Mouse (Mus musculus) heart, adult 9 months (tissue): ENCODE results near the gene Cdrt4.

Experiments
- DNase-seq, 2 experiments: peaks; one replicate each; pipeline ENCODE4 v3.0.0; 2022; ENCODE audit warnings: low spot score in 2 of 2

Cdrt4 gene

DNA sequence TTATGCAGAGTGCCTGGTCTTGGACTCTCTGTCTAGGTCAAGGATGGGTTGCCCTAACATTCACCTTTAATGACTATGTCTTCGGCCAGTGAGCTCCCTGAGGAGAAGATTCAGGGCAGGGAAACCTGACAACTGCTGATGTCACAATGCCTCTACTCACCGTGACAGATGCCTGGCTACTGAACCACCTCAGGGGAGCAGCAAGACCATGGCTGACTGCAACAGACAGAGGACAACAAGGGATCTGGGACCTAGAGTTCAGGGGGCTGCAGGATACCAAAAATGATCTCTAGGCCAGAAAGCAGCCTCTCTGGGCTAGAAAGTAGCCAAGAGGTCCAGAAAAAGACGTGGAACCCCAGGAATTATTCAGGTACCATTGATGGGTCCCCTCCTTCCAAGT lies at the start of gene Cdrt4:
Cdrt4 (plus strand) TSS at position 182 of the 400 bp plus-strand sequence.
- no peak for DNase-seq

DNA sequence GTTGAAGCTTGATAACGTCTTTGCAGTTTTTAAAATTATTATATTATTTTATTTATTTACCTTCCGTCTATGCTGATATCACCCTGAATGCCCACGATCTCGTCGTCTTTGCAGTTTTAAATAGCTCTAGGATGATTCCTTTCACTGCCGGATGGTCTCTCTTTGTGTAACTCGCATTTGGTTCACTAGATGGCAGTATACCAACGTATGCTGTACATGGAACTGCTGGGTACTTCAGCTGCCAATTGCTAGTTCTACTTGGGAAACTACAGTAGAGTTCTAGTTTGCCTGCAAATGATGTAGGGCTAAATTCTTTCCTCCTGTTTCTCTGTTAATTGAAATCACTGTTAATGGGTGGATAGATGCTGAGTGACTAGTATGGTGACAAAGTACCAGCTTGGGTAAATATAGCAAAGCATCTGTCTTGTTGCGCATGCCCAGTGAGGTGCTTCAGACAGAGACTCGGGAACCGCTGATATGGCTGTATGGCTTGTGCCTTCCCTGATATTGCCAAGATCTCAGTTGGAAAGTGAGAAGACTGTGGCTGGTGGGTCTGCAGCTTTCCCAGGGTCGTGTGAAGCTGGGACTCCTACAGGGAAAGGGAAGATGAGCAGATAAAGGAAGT lies 49.2 kb upstream of the Cdrt4 start:
- DNase-seq: peak; percentile 58 to 73

DNA sequence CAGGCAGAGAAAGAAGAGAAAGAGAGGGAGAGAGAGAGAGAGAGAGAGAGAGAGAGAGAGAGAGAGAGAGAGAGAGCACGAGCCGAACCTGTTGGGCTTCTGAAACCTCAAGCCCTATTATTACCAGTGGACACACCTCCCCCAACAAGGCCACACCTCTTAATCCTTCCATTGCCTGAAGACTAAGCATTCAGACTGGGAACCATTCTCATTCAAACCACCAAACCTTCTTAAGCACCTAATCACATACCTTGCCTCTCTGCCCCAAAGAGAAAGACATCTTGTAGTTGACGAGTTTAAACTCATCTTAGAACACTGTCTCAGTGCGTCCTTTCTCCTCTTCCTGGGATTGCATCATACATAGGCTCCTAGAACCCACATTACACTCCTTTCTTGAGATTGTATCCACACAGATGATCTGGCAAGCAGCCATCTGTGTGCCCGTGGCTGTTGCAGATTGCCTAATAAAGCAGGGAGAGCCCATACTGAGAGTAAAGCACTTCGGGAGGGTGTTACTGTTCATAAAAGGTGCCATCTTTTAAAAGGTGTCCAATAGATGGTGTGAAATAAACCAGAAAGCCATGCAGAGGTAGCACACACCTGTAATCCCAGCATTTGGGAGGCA lies 47.0 kb upstream of the Cdrt4 start:
- DNase-seq: no peak

DNA sequence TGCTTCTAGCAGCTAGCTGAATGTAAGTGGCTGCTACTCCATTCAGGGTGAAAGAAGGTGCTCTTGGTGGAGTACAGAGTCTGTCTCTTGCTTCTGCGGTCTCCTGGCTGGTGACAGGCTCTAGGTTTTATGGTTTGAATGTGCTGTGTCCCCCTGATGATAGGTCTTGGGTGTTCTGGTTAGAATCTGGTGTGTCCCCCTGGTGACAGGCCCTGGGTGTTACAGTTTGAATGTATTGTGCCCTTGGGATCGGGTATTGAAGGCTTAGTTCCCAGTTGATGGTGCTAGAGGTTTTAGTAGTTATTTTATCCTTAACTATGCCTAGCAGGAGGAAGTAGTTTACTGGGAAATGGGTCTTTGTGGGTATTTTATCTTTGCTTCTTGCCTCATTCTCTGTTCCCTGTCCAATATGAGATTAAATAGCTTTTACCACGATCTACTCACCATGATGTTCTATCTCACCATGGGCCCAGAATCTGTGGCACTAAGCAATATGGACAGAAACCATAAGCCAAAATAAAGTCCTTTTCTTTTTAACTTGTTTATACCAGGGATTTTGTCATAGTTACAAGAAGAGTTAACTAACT lies 41.2 kb upstream of the Cdrt4 start:
- DNase-seq: no peak

DNA sequence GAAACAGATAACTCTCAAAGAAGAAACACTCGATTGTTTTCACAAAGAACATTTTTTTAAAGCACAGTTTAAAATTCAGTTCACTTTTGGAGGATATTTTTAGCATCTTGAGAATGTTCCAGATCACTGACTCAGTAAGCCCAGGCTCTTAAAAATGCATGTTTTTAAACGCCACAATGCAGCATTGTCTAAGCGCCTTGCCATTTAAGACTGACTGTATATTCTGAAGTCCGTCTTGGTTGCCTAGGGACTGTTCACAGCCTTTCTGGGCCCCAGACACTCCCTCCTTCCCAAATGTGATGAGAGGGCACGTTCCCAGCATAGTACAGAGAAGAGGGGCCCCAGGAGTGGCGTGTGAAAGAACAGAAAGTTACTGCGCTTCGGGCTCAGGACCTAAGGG lies 39.6 kb upstream of the Cdrt4 start:
- no peak for DNase-seq

DNA sequence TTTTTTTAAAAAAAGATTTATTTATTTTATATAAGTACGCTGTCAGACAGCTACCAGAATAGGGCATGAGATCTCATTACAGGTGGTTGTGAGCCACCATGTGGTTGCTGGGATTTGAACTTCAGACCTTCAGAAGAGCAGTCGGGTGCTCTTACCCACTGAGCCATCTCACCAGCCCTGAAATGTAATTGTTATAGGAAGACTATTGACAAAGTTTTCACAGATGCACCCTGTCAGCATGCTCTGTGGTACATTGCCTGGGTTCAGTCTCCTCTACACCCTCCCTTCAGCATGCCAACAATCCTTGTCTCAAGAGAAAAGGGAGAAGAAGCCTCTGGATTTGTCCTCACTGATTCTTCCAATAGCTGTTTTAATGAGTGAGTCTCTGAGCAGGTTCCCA lies 37.9 kb upstream of the Cdrt4 start:
- no peak for DNase-seq

DNA sequence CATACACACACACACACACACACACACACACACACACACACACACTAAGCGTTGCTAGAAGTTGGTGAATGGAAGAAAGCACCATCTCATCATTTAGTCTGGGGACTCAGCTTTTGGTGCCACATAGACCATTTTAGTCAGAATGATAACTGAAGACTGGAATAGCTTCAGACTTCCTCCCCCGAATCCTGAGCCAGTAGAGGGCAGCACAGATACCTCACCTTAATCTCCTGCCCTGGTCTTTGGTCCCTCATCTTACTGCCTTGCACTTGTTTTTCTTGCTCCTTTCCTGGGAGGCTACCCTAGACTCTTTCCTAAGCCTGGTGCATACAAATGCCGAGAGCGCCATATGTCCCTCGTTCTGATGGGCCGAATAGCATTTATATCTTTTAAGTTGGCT lies 36.5 kb upstream of the Cdrt4 start:
- no peak for DNase-seq

DNA sequence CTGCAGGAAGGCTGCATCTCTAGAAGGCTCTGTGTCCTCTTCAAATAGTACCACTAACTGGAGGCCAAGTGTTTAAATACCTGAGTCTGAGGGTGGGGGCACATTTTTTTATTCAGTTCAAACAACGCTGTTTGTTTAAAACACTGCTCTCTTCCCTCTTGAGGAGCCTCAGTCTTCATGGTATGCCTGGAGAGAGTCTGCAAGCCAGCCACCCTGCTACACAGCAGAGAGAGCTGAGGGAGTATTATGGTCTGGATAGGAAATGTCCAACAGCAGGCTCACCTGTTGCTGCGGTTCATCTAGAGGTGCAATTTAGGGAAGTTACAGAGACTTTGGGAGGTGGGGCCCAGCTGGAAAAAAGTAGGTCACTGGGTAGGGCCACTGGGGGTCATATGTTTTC lies 35.5 kb upstream of the Cdrt4 start:
- DNase-seq: no peak

DNA sequence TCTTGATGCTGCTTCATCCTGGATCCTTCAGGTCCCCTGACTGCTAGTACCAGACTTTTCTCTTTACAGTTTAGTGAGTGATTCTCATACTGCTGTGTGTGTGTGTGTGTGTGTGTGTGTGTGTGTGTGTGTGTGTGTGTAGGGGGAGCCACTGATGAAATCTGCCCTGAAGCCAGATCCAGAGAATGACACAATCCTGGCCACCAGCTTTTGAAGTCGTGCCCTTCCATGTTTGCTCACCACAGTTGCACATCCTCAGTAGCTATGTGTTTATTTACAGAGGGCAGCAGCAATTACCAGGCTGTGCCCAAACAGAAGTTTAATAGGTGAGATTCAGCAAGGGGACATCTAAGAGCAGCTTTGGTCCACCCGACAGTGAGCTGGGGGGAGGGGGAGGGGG lies 34.2 kb upstream of the Cdrt4 start:
- no peak for DNase-seq

DNA sequence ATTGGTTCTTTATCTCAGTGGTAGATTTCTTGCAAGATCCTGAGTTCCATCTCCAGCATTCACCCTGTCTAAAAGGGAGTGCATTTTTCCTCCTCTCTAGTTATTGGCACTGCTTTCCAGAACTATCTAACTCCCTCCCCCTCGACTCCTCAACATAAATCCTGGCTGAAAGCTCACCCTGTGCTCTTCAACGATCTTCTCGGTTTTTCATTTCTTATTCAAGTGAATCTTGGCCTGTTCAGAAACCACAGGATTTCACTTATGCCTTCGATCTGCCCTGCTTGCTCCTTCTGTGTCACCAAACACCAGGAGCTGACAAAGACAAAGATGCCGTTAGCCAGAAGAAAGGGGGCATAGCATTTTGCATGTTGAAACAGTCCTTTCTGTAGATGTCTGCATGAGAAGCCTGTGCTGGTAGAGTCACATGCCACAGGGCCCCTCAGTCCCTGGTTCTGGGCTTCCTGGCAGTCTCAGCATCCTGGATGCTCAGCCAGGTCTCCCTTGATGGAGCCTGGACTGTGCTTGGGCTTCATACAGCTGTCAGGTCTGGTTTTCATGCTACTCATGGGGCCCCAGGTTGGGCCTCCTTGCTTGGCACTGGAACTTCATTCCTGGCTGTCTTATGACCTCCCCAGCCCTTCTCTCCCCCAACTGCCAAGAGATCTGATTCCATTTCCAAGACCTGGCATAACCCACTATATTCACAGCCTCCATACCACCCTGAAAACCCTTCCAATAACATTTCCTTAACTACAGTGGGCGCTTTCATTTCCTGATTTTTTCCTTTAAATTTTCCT lies 30.8 kb upstream of the Cdrt4 start:
- DNase-seq: no peak

DNA sequence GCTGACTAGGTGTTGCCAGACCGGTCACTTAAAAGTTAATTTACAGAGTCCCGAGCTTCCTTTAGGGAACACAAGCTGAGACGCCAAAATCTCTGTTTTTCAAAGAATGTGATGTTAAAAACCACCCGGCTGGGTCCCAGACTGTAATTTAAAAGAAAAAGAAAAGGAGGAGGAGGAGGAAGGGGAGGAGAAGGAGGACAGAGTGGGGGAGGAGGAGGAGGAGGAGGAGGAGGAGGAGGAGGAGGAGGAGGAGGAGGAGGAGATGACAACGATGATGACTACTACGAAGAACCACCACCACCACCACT lies 30.3 kb upstream of the Cdrt4 start:
- no peak for DNase-seq

DNA sequence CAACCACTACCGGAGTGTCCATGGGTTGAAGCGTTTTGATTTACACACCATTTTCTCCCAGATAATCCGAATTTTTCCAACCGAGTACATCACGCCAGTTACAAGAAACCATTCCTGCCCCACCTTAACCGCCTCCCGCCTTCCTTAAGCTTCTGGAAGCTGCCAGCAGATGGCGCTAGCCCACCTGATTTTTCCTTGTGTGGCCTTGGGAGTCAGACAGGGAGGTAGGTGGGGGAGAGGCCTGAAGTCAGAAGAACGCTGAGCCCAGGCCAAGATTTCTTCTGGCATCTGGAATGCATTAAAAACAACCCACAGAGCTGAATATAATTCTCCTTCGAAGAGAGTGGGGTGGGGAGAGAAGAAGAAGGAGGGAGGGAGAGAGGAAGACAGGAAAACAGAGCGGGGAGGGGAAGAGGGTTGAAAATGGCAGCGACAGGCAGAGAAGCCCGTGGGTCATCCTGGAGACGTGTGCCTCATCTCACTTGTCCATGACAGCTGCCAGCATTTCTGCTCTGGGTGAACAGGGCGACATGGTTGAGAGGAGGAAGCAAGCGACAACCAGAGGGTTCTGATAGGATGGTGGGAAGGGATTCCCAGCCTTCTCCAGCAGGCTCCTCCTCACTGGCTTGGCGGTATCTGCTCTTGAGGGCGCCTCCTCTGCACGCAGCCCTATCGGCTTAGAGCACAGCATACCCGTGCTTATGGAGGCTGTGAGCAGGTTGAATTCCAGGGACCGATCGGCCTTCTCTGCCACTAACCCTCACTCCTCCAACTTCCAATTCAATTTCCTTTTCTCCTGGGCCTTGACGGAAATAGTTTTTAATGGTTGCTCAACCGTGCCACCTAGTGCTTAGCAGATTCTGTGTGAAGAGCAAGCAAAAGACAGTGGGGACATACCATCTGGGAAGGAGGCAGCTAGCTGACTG lies 29.7 kb upstream of the Cdrt4 start:
- peak; percentile 92 to 94 for DNase-seq

DNA sequence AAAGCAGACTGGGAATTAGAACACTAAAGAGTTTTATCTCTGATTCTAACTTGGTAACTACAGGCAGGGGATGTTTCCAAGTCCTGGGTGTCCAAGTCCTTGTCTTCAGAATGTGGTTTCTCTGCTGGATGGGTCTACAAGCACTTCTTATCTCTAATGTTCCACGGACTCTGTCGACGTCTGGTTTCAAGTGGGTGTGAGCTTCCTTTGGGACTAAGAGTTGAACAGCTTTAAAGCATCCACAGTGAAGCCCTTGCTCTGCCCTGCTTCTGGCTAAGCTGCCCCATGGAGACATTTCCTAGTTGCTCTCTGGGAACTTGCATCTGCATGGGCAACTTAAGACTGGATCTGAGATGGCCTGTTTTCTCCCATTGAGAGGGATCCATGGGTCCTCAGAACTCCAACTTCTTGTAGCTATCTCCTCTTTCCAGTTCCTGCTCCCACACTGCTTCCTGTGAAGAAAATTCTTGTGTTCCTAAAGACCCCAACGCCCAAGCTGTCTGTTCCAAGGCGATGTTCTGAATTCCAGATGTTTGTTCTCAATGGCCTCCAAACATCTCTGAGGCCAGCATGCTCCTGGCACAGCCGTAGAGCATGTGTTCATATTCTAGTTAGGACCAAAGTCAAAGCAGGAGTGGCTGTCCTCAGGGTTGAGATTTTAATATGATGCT lies 26.8 kb upstream of the Cdrt4 start:
- peak; percentile 81 to 83 for DNase-seq

DNA sequence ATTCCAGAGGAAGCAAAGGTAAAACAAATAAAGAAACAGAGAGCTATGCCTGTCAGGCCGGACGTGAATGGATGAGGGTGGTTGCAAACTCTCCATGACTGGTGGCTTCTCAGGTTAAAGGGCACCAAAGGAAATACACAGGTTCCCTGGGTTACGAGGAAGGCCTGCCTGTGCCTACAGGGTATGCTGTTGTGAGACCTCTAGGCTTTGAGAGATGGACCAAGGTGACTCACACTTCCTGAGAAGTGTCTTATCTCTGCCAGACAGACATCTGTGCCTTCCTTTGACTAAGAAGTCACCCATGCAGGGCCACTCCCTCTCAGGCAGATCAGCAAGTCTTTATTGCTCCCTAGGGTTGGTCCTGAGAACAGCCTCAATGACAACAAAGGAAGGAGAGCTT lies 21.2 kb upstream of the Cdrt4 start:
- DNase-seq: no peak

DNA sequence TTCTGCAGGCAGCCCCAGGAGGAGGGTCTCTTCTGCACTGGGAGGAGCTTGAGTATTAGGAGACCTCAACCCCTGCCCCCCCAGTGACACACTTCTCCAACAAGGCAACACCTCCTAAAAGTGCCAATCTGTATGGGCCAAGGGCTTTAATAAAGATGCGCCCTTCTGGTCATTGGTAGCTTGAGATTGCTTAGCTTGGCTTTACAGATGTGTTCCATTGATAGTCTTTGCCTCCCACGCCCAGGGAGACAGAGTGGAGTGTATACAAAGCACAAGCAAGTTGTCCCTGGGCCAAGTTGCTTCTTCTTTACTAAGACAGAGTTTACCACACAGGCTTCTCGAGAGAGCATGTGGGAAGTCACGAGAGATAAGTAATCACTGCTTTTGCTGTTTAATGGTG lies 20.4 kb upstream of the Cdrt4 start:
- DNase-seq: no peak

DNA sequence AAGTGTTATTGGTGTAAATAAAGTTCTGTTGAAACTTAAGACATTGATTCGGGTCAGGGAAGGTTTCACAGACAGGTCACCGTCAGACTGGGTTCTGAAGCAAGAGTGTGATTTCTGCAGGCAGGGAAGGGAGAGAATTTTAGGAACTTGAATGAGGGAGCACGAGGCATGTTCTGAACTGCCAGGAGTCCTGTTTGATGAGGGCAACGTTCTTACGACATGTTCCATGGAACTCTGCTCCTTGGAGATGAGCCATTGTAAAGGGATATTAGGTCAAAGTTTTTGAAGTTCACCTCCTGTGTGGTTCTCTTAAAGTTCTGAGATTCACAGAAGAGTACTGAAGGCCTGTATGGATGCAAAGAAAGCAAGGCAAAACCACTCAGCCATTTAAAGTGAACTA lies 19.9 kb upstream of the Cdrt4 start:
- no peak for DNase-seq

DNA sequence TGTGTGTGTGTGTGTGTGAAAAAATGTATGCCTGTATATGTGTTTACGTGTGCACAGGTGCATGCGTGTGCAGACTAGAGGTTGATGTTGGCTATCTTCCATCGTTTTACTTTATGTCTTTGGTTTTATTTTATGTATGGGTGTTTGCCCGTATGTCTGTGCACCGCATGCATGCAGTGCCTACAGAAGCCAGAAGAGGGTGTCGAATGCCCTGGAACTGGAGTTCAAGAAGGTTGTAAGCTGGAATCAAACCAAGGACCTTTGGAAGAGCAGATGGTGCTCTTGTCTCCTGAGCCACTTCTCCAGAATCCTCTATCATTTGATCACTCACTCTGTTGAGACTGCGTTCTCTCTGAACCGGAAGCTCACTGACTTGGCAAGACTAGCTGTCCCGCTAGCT lies 17.9 kb upstream of the Cdrt4 start:
- DNase-seq: no peak

DNA sequence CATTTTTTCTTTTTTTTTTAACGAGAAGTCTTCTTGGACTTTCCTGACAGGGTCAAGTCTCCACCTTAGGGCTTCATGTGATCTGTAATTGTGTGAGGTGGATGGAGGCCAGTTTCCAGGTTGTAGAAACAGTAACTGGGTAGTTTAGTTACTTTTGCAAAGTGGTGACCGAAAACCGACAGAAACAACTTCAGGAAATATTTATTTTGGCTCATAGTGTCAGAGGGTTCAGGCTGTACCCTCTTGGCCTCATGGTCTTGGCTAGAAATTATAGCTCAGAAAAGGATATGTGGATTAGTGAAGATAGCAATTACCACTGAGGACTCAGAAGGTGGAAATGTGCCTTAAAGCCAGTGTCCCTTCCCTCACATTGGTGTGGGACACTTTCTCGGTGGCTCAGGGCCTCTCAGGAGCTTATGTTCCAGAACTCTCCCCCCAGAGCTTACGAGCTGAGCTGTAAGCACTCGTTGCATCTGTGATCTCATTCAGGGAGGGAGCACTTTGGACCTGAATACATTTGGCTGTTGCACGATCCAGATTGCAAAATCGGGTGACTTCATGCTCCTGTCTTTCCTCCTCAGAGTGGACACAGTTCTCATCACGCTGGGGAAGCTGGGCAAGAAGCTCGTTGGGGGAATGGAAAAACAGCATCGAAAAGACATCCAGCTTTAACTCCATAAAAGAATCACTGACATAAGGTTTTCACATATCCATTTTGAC lies 16.0 kb upstream of the Cdrt4 start:
- peak; percentile 64 to 81 for DNase-seq

DNA sequence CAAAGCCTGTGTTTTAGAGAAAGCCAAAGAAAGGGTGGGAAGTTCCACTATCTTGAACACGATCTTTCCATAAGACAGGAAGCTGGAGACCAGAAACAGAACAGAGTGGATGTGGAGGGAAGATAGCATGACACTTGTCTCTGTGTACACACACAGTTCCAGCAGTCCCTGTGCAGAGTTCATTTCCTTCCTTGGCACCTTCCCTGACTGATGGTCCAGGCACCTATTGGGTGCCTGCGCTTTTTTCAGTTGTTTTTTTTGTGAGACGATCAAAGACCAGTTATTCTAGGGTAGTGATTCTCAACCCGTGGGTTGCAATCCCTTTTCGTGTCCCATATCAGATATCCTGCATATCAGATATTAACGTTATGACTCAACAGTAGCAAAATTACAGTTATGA lies 13.0 kb upstream of the Cdrt4 start:
- no peak for DNase-seq

DNA sequence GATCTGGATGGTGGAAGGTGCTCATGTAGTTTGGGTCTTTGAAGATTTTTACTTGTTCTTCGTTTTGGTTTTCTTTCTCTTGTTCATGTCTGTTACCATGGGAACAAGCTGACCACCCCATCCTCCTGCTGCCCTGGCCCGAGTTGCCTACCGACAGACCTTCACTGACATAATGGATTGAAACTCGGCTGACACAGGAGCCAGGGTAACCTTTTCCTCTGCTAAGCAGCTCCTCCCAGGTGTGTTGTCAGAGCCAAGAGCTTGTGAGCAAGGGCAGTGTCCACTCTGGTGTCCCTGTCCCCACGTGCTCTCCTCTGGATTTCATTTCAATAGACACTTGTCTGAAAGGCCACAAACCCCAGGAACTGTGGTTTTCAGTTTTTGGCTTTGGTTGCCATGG lies 12.1 kb upstream of the Cdrt4 start:
- no peak for DNase-seq

DNA sequence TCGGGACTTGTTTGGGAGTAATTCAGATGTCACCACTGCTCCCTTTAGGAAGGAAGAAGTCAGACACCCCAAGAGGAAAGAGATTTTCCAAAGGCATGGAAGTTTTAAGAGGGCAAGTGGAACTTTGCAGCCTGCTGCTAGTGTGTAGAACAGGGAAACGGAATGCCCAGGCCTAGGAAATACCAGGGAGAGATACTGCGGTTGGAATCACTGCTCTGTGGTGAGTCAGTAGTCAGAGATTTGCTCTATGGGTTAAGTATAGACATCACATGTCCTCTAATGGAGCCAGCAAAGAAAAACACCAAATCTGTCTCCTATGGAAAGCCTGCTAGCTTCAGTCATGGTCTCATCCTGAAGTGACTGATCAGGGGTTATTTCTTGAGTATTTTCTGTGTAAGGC lies 10.8 kb upstream of the Cdrt4 start:
- DNase-seq: no peak
